Mouse (Mus musculus): ENCODE results near the gene Mospd3.

Gene Mospd3

DNA sequence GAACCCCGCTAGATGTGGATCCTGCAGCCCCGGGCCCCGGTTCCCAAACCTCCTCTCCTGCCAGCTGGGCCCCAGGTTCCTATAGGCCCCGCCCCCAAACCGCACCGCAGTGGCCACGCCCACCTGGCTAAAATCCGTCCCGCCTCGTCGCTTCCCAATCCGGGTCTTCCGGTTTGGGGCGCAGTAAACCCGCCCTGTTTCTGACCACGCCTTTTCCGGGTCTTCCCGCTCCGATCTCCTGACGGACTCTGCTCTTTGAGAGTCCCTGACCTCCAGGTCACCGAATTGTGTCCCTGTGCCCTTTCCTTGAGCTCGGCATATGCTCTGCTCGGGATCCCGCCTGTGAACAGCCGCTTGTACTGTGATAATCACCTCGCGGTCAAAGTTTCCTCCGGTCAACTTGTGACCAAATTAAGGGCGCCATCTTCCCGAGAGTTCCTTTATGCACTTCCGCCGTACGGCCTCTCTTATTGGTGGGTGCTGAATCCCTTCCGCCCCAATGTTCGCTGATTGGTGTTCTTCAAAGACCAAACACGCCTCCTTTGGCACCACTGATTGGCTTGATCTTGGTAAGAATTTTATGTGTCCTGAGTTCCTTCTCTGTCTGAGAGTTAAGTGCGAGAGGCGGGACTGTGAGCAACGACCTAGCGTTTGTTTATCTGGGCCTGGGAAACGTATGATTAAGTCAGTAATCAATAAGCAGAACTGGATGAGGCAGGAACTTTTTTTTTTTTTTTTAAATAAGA, at the start of gene Mospd3:
Gene Mospd3 (minus strand): TSS at position 440 of the 746 bp plus-strand sequence.
- in situ Hi-C loops (cut with MboI): no loop called here

GRCm38 (mm10) chr5:137649669-137650571, 49.1 kb upstream of the Mospd3 start:
- in situ Hi-C loops (cut with MboI): loop anchor here (5.0 kb wide), 1 partner anchor 112 kb away; no protein-coding TSS in a partner anchor

DNA sequence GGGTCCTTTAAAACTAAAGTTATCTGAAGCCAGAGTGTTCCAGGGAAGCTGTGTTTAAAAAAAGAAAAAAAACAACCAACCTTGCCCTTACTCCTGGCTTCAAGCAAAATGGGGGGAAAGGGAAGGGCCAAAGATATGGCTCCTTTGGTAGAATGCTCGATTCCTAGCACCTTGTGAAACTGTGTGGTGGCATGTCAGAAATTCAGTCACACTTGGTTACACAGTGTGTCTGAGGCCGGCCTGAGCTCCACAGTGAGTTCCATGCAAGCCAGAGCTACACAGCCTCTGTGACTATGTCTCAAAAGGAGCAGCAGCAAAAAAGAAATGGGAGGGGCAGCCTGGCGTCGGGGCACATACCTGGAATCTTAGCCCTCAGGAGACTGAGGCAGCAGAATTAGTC, 48.4 kb upstream of the Mospd3 start:
- in situ Hi-C loops (cut with MboI): no loop called here

DNA sequence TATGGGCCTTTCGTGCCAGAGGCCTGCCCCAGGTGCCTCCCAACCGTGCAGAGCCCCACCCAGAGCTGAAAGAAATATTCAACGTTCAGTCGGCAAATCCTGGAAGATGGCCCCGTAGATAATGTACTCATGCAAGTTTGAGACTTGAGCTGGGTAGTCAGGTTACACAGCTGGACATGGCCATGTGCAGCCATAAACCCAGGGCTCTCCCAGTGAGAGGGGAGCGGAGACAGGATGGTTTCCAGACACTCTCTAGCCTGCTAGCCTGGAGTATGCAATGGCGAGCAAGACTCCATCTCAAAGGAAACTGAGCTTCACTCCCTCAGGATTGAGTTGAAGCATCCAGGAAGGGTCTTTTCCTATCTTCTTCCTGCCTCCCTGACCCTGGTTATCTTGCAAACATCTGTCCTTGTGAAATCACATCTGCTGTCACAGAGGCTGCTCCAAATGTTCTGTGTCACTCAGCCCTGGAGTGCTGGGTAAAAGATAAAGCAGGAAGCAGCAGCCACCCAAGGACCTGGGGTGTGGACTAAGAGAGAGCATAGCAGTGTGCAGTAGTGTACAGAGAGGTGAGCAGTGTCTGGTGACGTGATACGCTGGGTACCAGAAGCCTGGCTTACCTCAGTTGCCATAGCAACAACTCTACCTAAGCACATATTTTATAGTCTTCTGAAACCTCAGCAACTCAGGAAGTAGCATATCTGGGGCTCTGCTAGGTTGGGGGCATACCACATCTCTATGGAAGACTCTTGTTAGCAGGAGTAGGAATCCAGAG, 47.2 kb upstream of the Mospd3 start:
- in situ Hi-C loops (cut with MboI): no loop called here

GRCm38 (mm10) chr5:137645652-137646091, 44.8 kb upstream of the Mospd3 start, which contains the start of gene Irs3:
Gene Irs3, minus strand, starts transcription at chr5:137645714.
- in situ Hi-C loops (cut with MboI): no loop called here

DNA sequence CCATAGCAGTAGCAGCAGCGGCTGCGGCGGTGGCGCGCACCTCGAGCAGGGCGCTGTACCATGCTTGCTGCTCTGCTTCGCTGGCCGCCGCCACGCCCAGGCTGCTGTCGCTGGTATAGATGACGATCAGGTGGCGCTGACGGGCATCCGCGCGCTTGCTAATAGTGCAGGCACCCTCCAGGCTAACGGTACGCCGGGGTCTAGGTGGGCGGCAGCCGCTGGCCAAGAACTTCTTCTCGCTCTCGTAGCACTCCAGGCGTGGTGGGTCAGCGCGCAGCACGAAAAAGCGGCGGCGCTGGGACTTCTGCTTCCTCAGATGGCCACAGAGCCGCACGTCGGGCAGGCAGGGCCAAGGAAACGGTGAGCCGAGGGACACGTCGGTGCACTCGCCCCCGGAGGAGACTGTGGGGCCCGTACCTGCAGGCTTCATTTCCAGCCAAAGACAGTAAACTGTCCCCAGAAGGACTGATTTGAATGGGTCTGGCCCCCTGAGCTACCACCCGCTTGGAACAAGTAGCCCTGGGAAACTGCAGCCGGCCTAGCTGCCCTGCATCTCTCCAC, 44.3 kb upstream of the Mospd3 start:
- in situ Hi-C loops (cut with MboI): no loop called here

DNA sequence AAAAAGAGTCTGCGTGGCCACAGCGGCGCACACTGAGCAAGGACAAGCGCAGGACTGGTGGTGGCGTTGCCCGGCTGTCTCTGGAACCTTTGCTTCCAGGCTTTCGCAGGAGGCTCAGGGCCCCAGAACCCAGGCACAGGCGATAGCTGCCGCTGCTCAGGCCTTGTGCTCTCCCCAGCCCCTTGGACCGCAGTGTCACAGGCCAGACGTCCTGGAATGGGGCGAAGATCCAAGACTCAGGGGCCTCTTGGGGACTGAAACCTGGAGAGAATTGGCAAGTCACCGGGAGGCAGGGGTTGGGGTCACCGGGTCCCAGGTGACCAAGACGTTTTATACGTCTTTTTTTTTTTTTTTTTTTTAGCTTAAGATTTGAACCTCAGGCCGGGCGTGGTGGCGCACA, 43.6 kb upstream of the Mospd3 start:
- in situ Hi-C loops (cut with MboI): no loop called here

- in situ Hi-C loops (cut with MboI): no loop called here
Measured at GRCm38 (mm10) chr5:137642886-137643285, 42.0 kb upstream of the Mospd3 start.

DNA sequence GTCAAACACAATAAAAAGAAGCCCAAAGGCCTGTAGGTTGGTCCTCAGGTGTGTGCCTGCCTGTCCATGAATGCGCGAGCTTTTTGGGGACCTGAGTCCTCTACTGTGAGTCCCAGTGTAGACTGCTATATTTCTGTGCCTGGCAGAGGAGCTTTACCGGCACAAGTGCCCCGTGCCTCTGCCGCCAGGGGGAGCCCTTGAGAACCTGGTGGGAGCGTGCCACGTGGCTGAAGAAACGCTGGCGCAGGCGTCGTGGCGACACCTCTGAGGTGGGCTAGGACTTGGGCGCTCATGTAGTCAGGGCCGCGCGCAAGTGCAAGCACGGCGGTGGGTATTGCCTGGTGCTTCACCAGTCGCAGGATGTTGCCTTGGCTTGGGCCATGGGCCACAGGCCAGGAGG, 40.2 kb upstream of the Mospd3 start, which contains the start of gene Sap25:
Gene Sap25 (plus strand): TSS at position 281 of the 400 bp plus-strand sequence.
- in situ Hi-C loops (cut with MboI): no loop called here

- in situ Hi-C loops (cut with MboI): no loop called here
Measured at GRCm38 (mm10) chr5:137639472-137639871, 38.6 kb upstream of the Mospd3 start.

GRCm38 (mm10) chr5:137633397-137634084, 32.7 kb upstream of the Mospd3 start:
- in situ Hi-C loops (cut with MboI): no loop called here

GRCm38 (mm10) chr5:137631591-137631990, 30.7 kb upstream of the Mospd3 start:
- in situ Hi-C loops (cut with MboI): no loop called here

GRCm38 (mm10) chr5:137631171-137631570, 30.3 kb upstream of the Mospd3 start:
- in situ Hi-C loops (cut with MboI): no loop called here

- in situ Hi-C loops (cut with MboI): no loop called here
Measured at GRCm38 (mm10) chr5:137630602-137631001, 29.7 kb upstream of the Mospd3 start.

DNA sequence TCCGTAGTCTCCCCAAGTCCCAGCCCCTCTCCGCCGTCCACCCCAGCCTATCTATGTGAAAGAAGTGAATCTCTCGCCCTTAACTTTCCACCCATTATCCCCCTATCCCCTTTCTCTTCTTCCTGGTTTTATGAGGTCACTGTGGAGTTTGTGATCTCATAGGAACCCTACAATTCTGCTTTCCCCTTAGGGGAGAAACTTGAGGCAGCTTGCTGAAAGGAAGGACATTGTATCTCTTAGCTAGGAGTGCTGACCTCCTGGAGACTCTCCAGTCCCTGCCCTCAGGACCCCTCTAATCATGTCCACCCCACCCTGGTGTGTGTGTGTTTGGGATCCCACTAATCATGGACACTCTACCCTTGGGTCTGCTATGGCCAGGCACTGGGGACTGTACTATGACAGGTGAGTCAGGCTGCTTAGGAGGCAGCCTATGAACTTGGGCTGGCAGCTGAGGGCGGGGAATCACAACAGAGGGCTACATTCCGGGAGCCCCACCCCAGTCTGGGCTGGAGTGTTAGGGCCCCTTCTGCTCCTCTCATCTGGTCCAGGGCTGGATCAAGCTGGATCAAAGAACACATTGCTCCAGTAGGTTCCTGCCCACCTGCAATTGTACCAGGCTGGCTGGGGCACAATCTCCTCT, 29.2 kb upstream of the Mospd3 start:
- in situ Hi-C loops (cut with MboI): no loop called here

DNA sequence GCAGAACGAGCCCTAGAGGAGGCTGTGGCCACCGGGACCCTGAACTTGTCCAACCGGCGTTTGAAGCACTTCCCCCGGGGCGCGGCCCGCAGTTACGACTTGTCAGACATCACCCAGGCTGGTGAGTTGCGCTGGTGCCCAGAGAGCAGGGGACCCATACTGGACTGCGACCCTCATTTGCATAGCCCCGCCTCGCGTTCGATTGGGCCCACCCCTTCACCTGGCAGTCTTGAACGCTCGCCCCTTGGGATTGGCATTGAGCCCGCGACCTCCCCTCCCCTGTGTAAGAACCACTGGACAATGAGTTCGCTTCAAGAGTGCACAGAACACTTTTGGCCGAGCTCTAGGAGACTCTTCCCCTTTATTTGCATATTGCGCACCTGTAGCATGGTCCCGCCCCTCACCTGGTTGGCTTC, 28.5 kb upstream of the Mospd3 start:
- in situ Hi-C loops (cut with MboI): no loop called here

GRCm38 (mm10) chr5:137628498-137629305, 27.8 kb upstream of the Mospd3 start, which contains the start of the genes Fbxo24, Lrch4 and Gm20605:
Gene Fbxo24, minus strand, starts transcription at chr5:137629002.
Gene Lrch4, plus strand, starts transcription at chr5:137629121.
Gene Gm20605, plus strand, starts transcription at chr5:137629175.
- in situ Hi-C loops (cut with MboI): no loop called here

- in situ Hi-C loops (cut with MboI): no loop called here
Measured at GRCm38 (mm10) chr5:137627991-137628390, 27.1 kb upstream of the Mospd3 start.

DNA sequence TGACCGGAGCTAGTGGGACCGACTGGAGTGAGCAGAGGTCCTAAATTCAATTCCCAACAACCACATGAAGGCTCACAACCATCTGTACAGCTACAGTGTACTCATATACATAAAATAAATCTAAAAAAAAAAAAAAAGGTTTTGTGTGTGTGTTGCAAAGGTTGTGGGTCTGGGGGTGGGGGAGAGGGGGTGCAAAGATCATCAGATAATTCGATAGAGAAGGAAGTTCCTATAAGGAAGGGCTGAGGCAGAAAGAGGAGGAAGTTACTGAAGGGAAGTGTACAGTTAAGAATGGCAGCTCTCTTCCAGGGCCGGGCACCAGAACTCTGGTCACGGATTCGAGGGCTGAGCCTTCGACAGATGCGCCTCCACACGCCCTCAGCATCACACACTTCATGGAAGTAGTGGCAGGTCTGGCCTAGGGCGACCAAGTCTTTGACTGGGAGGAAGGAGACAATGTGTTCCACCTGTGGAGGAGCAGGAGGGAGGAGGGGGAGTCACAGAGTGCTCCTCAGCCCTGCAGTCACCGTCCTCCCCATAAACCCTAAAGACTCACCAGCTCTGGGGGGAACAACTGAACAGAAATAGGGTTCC, 23.2 kb upstream of the Mospd3 start:
- in situ Hi-C loops (cut with MboI): no loop called here

All from mature B cell (primary cell).